Mouse (Mus musculus) E14TG2a.4 (cell line): ENCODE measurements around the gene Cox8a.

Source experiments
- H3K27me3 ChIP-seq: 2 replicates; pipeline ENCODE4 v1.6.1; 2014; ENCODE audit warnings: low read length, control low read depth; ENCODE audit not compliant: insufficient read depth
- H3K36me3 ChIP-seq: 2 replicates; pipeline ENCODE4 v1.6.1; 2014; ENCODE audit warnings: low read length, control low read depth; ENCODE audit not compliant: insufficient read depth
- H3K4me1 ChIP-seq: replicated peaks from 2 replicates; pipeline ENCODE4 v1.6.1; 2014; ENCODE audit warnings: low read depth, low read length, control low read depth
- H3K4me3 ChIP-seq: replicated peaks from 2 replicates; pipeline ENCODE4 v1.5.1; 2014; ENCODE audit warnings: mild to moderate bottlenecking, low read length
- H3K9me3 ChIP-seq: 2 replicates; pipeline ENCODE4 v1.6.1; 2014; ENCODE audit warnings: low read length, control low read depth
- CTCF ChIP-seq: conservative IDR thresholded peaks from 2 replicates; pipeline ENCODE4 v1.5.1; 2014; ENCODE audit warnings: low read length
- NANOG ChIP-seq: IDR thresholded peaks from 2 replicates; pipeline ENCODE4 v1.6.1; 2014; ENCODE audit warnings: borderline replicate concordance, low read length, mixed read lengths
- POU5F1 ChIP-seq: IDR thresholded peaks from 2 replicates; pipeline ENCODE4 v1.6.1; 2014; ENCODE audit warnings: low read length, borderline replicate concordance

Cox8a gene

DNA sequence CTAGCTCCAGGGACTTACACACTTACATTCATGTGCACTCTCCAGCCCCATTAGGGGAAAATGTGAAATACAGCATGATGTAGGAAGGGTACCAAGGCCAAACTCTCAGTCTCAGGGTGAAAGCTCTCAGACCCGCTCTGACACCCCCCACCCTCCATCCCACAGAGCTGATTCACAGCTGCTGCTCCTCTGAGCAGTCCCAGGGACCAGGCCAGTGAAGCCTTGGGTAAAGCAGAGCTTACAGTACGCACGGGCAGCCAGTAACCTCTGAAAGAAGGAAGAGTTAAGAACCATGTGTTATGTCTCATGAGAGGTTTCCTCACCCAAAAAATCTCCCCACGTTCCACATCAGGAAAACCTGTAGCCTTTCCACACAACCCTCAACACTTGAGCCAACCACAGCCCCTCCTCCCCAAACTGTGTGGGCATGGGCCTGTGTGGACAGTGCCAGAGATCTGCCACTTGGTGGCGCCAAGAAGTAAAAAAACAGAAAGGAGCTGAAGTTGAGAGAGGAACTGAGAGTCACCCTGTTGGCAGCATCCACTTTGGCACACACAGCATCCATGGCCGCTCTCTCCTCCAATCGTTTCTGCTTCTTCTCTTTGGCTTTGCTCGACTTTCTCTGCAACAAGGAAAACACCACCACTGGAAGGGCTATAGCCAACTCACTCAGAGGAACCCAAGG, 17.3 kb upstream of the Cox8a start:
- Histone ChIP-seq H3K4me1 (peaks cover 65% of the 10 kb centered on the region), H3K36me3 (peaks cover 94% of the 10 kb centered on the region), H3K9me3 (no peaks in the 10 kb centered on the region), H3K4me3 (no peak overlapping the region), H3K27me3 (no peaks in the 10 kb centered on the region)
- TF ChIP-seq POU5F1 = no peak
- TF ChIP-seq CTCF = peak; percentile 81
- TF ChIP-seq NANOG = no peak

DNA sequence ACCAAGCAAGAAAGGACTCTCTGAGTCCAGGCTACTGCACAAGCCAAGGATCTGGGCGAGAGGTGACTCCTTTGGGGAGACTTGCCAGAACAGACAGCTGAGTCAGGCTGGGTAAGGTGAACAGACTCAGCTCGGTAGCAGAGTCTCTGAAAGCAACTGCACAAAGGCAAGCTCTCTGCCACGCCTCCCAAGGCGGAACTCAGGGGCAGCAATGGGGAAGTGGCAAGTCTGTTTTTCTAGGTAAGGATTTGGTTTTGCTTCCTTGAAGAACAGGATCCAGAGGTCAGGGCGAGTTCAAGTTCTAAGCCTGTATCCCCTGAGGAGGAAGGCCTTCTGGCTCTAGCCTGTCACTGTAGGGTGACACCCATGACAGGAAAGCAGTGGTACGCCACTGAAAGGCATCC, 9.1 kb upstream of the Cox8a start:
- TF ChIP-seq CTCF (no peak), POU5F1 (no peak), NANOG (no peak)
- peaks cover 62% of the 10 kb centered on the region for H3K4me1 ChIP-seq
- peaks cover 74% of the 10 kb centered on the region for H3K36me3 ChIP-seq
- H3K4me3 ChIP-seq = no peak overlapping the region
- peaks cover 5% of the 10 kb centered on the region; the same call in 1 of the 2 replicates for H3K9me3 ChIP-seq
- H3K27me3 ChIP-seq = no peaks in the 10 kb centered on the region

- Histone ChIP-seq H3K4me1 (peaks cover 75% of the 10 kb centered on the region), H3K4me3 (no peak overlapping the region), H3K36me3 (peaks cover 67% of the 10 kb centered on the region), H3K9me3 (peaks cover 7% of the 10 kb centered on the region; the same call in 1 of the 2 replicates), H3K27me3 (no peaks in the 10 kb centered on the region)
- TF ChIP-seq POU5F1 = no peak
- no peak for TF ChIP-seq CTCF
- TF ChIP-seq NANOG = no peak
These were observed 7.8 kb upstream of the Cox8a start for GRCm38 (mm10) chr19:7225096-7225690.

- Histone ChIP-seq H3K36me3 (peaks cover 57% of the 10 kb centered on the region), H3K9me3 (peaks cover 7% of the 10 kb centered on the region; the same call in 1 of the 2 replicates), H3K4me1 (peaks cover 73% of the 10 kb centered on the region), H3K4me3 (no peak overlapping the region), H3K27me3 (no peaks in the 10 kb centered on the region)
- TF ChIP-seq POU5F1 (no peak), NANOG (no peak), CTCF (no peak)
These were observed 6.8 kb upstream of the Cox8a start for GRCm38 (mm10) chr19:7224253-7224652.

GRCm38 (mm10) chr19:7223488-7223887, 6.1 kb upstream of the Cox8a start:
- no peaks in the 10 kb centered on the region for H3K27me3 ChIP-seq
- H3K4me3 ChIP-seq = no peak overlapping the region
- TF ChIP-seq CTCF = no peak
- peaks cover 7% of the 10 kb centered on the region; the same call in 1 of the 2 replicates for H3K9me3 ChIP-seq
- peaks cover 50% of the 10 kb centered on the region for H3K36me3 ChIP-seq
- peaks cover 77% of the 10 kb centered on the region for H3K4me1 ChIP-seq

- Histone ChIP-seq H3K4me3 (no peak overlapping the region), H3K27me3 (no peaks in the 10 kb centered on the region)
These were observed 4.8 kb upstream of the Cox8a start for GRCm38 (mm10) chr19:7222196-7222595.

DNA sequence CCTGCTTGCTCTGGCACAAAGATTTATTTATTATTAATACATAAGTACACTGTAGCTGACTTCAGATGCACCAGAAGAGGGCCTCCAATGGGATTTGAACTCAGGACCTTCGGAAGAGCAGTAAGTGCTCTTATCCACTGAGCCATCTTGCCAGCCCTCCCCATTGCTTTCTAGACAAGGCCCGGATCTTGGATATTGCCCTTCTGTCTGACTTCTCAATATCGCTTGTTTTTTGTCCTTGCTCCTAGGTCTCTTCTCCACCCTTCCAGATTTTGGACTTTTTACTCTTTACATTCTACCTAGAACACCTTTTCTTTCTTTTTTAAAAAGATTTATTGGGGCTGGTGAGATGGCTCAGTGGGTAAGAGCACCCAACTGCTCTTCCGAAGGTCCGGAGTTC, 1.3 kb upstream of the Cox8a start:
- TF ChIP-seq NANOG (no peak), POU5F1 (no peak), CTCF (no peak)
- peaks cover 68% of the 10 kb centered on the region for H3K4me1 ChIP-seq
- peaks cover 7% of the 10 kb centered on the region; the same call in 1 of the 2 replicates for H3K9me3 ChIP-seq

More at GRCm38 (mm10) chr19:7222196-7222595, 4.8 kb upstream of the Cox8a start:
- peaks cover 73% of the 10 kb centered on the region for H3K4me1 ChIP-seq
- TF ChIP-seq CTCF (no peak), POU5F1 (no peak), NANOG (no peak)
- H3K9me3 ChIP-seq = peaks cover 7% of the 10 kb centered on the region; the same call in 1 of the 2 replicates
- peaks cover 37% of the 10 kb centered on the region for H3K36me3 ChIP-seq

GRCm38 (mm10) chr19:7217926-7218267, 481 bp upstream of the Cox8a start:
- Histone ChIP-seq H3K9me3 (peaks cover 7% of the 10 kb centered on the region; the same call in 1 of the 2 replicates), H3K36me3 (peaks cover 44% of the 10 kb centered on the region), H3K4me3 (peak overlapping the region; percentile 77), H3K27me3 (no peaks in the 10 kb centered on the region), H3K4me1 (peaks cover 68% of the 10 kb centered on the region)
- TF ChIP-seq POU5F1 = no peak
- no peak for TF ChIP-seq CTCF
- no peak for TF ChIP-seq NANOG

More for the DNA sequence above, 1.3 kb upstream of the Cox8a start:
- Histone ChIP-seq H3K4me3 (peak overlapping the region; percentile 77), H3K27me3 (no peaks in the 10 kb centered on the region), H3K36me3 (peaks cover 36% of the 10 kb centered on the region)

GRCm38 (mm10) chr19:7214484-7214883, 2.9 kb downstream of the Cox8a start:
- no peak for TF ChIP-seq POU5F1
- TF ChIP-seq CTCF = no peak
- TF ChIP-seq NANOG = no peak
- no peaks in the 10 kb centered on the region for H3K9me3 ChIP-seq
- peaks cover 60% of the 10 kb centered on the region for H3K36me3 ChIP-seq
- H3K4me1 ChIP-seq = peaks cover 67% of the 10 kb centered on the region
- H3K4me3 ChIP-seq = peak overlapping the region; percentile 96; the same call in 1 of the 2 replicates
- no peaks in the 10 kb centered on the region for H3K27me3 ChIP-seq
